Mouse (Mus musculus) fat pad, adult 2 months (tissue): ENCODE measurements around the gene Lxn.

Source experiments
- DNase-seq: peaks from one replicate; pipeline ENCODE4 v3.0.0-alpha.2; 2011; ENCODE audit warnings: low read depth, low spot score; ENCODE audit errors: extremely low read depth

Lxn gene

GRCm38 (mm10) chr3:67462015-67462414 is 1.7 kb downstream of the Lxn start:
- no peak for DNase-seq

- DNase-seq = no peak
Measured at GRCm38 (mm10) chr3:67459881-67460280, 3.8 kb downstream of the Lxn start.

- no peak for DNase-seq
Measured at GRCm38 (mm10) chr3:67450601-67451210, 13.0 kb downstream of the Lxn start.

- no peak for DNase-seq
Measured at GRCm38 (mm10) chr3:67449660-67450059, 14.1 kb downstream of the Lxn start.

- DNase-seq = no peak
Measured at GRCm38 (mm10) chr3:67447143-67447542, 16.6 kb downstream of the Lxn start.

GRCm38 (mm10) chr3:67434011-67434410 is 29.7 kb downstream of the Lxn start:
- no peak for DNase-seq

GRCm38 (mm10) chr3:67429999-67430380 is 33.7 kb downstream of the Lxn start, which contains the start of gene Gfm1:
Gene Gfm1 (plus strand): TSS chr3:67430096.
- peak; percentile 10 for DNase-seq

GRCm38 (mm10) chr3:67429338-67429998 is 34.3 kb downstream of the Lxn start:
- no peak for DNase-seq
